Mouse (Mus musculus) cerebellum, adult 11 months (tissue): ENCODE data around the gene Nubpl.

ENCODE experiments used
- DNase-seq: peaks from one replicate; pipeline ENCODE4 v3.0.0; 2022

The Nubpl gene

GRCm38 (mm10) chr12:52338136-52338753 is 240.7 kb downstream of the Nubpl start:
- no peak for DNase-seq

GRCm38 (mm10) chr12:52346611-52347010 is 249.1 kb downstream of the Nubpl start:
- DNase-seq: no peak

GRCm38 (mm10) chr12:52350276-52350675 is 252.7 kb downstream of the Nubpl start:
- DNase-seq: no peak

DNA sequence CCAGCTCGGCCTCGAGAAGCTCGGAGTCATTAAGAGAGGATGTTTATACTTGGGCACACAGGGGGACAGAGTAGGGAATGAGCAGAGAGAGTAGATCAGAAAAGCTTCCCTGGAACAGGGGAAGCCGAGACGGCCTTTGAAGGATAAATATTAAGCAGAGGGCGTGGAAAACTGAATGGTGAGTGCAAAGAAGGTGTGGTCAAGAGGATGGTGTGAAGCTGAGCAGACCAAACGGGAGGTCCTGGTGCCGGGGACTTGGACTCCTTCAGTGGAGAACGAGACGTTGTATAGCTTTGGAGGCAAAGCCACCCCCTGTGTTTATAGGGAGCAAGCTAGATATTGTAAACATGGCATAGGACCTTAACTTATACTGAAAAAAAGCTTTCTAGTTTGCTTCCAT is 261.9 kb downstream of the Nubpl start:
- DNase-seq: no peak

GRCm38 (mm10) chr12:52360136-52360535 is 262.6 kb downstream of the Nubpl start:
- DNase-seq: no peak

GRCm38 (mm10) chr12:52361198-52361597 is 263.7 kb downstream of the Nubpl start:
- no peak for DNase-seq
